Mouse (Mus musculus): ENCODE measurements around the gene Clcn1.

The Clcn1 gene

DNA sequence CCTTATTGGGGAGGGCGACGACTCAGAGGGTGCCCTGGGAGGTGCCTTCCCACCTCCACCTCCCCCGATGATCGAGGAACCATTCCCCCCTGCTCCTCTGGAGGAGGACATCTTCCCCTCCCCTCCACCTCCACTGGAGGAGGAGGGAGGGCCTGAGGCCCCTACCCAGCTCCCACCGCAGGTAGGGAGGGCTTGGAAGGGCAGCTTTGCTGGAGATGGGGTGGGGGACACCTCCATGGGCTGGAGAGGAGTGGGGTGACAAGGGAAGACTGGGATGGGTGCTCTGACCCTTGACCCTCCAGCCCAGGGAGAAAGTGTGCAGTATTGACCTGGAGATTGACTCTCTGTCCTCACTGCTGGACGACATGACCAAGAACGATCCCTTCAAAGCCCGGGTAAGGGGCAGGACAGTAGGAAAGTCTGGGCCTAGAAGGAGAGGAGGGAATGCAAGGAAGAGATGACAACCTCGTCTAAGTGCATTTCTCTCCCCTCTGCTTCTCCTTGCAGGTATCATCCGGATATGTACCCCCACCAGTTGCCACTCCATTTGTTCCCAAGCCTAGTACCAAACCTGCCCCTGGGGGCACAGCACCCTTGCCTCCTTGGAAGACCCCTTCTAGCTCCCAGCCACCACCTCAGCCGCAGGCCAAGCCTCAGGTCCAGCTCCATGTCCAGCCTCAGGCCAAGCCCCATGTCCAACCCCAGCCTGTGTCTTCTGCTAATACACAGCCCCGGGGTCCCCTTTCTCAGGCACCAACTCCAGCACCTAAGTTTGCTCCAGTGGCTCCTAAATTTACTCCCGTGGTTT, 64.7 kb downstream of the Clcn1 start:
- DNase-seq (ENCODE audit: low spot score), result no peak

DNA sequence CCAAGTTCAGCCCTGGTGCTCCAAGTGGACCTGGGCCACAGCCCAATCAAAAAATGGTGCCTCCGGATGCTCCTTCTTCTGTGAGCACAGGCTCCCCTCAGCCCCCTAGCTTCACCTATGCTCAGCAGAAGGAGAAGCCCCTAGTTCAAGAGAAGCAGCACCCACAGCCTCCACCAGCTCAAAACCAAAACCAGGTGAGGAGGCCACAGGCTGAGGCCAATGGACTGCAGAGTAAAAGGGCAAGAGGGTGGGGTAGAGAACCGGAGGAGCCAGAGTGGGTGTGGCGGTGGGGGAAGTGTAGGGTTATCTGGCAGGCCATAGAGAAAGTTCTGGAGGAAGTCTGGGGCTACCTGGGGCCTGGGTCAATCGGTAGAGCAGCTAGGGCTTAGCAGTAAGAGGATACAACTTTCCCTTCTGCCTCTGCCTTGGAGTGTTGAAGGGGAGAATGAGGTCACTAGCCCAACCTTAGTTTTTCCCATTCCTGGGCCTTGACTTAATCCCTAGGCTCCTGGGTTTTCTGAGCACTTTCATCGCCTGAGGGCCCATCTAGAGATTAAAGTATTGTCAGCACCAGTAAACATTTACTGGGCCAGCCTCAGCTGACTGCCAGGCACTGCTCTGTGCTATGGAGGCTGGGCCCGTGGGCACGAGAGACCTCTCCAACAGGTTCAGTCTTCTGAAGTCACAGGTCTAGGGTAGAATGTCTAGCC, 65.4 kb downstream of the Clcn1 start:
- DNase-seq (ENCODE audit: low spot score), result no peak

DNA sequence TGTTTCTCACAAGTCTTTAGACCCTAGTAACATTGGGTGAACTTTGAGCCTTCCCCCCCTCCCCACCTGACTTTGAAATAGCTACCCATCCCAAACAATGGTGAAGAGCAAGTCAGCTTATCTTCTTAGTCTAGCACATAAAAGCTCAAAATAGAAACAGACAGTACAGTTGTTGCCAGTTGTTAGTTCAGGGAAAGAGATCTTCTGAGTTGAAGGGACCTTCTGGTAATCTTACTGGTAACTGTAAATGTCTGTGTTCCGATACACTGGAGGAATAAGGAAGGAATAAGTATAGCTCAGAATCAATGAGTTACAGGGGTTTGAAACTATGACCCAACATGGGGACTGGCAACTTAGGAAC, 66.0 kb downstream of the Clcn1 start:
- DNase-seq (ENCODE audit: low spot score), result no peak

DNA sequence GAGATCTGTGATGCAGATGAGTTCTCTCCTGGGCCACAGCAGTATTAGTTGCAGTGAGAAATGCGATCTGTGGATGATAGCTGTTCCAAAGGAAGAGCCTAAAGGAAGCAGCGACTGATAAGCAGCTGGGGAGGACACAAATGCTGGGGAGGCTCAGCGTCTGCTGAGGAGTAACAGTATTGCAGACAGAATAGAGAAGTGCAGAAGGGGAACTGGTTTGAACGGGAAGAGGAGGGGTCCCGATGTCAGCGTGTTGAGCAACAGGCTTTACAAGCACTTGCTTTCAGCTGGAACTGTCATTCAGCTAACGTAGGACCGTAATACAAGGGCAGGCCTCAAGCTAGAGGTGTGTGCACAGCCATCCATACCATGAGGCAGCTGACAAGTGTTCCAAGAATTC, 66.7 kb downstream of the Clcn1 start:
- DNase-seq (ENCODE audit: low spot score), result no peak

DNA sequence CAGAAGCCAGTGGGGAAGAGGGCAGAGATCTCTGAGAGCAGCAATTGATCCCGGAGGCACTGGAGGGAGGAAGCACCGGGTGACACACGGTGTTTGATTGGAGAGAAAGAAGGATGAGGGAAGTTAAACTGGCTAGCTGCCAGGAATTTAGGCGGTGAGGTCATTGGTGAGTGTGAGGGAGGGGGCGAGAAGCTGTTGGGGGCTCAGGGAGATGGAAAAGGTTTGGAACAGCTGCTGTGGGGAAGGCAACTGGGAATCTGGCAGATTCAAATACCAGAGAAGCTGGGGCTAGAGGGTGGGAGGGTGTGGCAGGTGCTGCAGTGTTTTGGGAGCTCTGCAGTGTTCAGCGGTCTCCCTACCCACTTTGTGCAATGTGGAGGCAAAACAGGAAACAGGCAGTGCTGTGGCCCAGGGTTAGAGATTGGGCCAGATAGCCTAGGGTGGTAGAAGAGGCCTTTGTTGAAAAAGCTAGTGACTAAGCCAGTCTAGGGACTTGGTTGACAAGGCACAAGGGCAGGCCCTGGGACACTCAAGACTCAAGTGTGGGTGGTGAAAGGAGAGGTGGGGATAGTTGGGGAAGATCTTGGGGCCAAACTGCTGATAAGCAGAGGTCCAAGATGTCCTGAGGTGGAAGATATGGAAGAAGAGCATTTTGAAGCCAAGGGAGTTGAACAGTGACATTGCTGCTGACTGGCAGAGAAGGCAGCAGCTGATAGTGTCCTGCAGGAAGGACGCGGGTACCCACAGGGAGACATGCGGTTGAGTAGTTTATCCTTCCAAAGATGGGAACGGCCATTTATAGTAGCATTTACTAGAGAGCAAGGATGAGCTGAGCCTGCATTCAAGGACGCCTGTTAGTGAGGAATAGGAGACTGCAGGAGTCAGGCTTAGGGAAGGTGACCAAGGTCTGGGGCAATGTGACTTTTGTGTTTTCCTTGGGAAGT, 67.9 kb downstream of the Clcn1 start:
- peak; percentile 54 for DNase-seq (ENCODE audit: low spot score)

DNA sequence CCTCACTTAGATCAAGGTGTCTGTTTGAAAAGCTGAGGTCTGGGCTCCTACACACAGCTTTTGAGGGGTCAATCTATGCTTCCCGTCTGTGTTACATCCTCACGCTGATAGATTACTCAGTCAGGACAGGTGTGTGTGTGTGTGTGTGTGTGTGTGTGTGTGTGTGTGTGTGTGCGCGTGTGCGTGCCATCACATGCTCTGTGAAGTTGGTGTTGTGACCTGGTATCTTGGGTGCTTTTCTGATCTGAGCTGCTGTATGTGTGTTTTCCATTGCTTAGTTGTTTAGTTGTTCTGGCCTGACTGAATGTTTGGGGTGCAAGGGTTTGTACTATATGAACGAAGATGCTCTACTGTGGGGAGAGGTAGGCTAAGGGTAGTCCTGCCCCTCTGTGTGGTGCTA, 68.9 kb downstream of the Clcn1 start:
- DNase-seq (ENCODE audit: low spot score), result no peak

DNA sequence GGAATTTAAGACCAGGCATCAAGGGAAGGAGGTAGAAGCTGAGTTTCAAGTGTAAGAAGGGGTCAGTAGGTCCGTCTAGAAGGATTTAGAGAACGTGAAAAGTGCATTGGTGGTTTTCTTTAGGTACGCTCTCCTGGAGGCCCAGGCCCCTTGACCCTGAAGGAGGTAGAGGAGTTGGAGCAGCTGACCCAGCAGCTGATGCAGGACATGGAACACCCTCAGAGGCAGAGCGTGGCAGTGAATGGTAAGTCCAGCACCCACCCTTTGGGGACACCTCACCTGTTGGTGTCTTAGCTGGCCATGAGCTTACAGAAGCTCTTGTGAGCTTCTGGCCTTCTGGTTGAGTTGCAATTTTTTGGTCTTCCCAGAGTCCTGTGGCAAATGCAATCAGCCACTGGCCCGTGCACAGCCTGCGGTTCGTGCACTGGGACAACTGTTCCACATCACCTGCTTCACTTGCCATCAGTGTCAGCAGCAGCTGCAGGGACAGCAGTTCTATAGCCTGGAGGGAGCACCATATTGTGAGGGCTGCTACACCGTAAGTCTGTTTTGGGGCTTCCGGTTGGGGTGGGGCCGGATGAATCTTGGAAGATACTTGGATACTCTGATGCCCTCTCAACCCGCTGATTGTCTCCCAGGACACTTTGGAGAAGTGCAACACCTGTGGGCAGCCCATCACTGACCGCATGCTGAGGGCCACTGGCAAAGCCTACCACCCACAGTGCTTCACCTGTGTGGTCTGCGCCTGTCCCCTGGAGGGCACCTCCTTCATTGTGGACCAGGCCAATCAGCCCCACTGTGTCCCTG, 69.5 kb downstream of the Clcn1 start:
- DNase-seq (ENCODE audit: low spot score), result no peak

DNA sequence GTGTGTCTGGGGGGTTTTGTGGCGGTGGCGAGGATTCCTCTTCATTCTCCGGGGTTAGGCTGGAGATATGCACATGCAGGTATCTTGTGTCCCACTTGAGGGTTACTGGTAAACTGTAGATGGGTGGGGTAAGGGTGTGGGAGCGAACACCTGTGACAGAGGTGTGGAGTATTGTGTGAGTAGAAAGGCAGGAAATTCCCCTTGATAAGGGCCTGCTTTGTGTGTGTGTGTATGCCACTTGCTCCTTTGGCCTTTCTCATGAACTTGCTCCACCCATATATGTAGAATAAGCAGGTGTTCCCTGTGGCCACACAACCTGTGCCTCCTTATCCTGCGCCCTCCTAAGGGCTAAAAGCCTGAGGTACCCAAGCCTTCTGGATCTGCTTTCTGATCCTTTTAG, 70.4 kb downstream of the Clcn1 start:
- DNase-seq (ENCODE audit: low spot score), result no peak

DNA sequence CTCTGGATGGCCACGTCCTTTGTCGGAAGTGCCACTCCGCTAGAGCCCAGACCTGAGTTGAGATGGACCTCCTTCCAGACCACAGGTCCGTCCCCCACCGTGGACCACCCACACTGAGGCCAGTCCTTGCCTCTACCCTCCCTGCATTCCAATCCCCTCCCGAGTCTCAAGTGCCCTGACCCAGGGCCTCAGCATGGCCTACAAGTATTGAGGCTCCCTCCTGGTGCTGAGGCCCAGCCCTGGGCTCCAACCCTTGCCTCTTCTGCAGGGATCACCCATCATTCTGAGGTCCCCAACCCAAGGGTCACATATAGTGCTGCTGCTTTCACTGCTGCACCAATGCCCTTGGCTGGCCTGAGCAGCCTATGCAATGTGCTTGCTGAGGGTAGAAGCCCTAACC, 71.4 kb downstream of the Clcn1 start:
- no peak for DNase-seq (ENCODE audit: low spot score)

DNA sequence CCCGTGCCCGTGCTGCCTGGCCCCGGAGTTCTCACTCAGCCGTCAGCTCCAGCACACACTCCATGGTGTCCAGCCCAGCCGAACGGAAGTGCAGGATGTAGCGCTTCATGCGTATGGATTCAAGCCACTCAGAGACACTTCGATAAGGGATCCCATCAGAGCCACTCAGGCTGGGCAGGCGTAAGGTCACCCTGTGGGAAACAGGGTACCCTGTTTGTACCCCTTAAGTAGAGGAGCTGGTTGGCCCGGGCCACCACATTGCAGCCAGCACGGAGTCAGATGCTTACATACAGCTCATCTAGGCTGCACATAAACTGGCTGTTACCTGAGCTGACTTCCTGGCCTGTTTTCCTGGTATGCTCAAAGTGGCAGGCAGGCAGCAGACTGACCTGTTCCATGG, 72.4 kb downstream of the Clcn1 start:
- no peak for DNase-seq (ENCODE audit: low spot score)

DNA sequence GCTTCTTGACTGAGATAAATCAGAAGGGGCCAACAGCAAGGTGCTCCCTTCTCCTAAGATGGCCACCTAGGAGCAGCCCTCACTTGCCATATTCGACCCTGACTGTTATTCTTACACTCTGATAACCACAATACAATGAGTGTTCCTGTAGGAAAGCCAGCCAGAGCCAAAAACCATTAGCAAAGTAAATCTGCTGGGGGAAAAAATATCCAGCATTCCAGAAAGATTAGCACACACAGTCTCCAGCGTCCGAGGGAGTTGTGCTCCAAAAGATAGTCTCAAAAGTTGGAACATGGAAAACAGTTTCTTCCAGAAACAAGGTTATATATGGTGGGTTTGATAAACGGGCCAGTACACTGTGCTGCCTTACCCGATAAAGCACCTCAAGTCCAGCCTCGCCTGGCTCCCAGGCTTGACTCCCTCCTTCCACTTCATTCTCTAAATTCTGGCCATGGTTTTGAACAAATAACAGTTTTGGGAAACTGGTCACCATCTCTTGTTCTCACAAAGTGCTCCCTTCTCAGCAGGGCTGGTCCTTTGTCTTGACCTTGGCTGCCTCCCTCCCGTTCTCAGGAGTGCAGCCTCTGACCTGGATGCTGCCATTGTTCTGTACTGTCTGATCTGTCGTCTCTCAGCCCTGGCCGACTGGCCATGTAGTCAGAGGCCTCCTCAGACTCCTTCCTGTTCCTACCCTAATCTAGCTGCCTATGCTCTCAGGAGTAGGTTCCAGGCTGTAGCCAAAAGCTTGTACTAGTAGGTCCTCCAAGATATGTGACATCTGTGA, 73.1 kb downstream of the Clcn1 start:
- DNase-seq (ENCODE audit: low spot score), result no peak

DNA sequence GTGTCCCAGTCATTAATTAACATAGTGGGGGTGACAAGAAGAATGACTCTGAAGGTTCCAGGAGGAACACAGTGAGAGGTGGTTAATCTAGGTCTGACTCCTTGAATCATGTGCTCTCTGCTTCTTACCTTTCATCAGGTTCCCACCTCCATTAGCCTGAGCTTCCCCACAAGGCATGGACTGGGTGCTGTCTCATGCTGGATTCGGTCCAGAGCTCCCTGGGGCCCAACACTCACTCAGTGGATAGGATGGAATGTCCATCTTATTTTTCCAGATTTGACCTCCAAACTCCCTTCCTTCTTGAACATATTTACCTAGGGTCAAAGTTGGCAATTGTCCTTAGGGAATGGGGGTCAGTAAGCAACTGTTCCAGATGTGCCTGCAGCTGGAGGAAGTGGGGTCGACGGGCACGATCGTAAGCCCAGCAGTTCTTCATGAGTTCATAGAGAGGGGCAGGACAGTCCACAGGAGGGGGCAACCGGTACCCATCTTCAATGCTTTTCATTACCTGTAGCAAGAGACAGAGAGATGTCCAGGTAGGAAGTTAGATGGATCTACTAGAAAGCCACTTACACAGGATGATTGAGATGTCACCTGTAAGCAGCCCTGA, 73.9 kb downstream of the Clcn1 start:
- no peak for DNase-seq (ENCODE audit: low spot score)

DNA sequence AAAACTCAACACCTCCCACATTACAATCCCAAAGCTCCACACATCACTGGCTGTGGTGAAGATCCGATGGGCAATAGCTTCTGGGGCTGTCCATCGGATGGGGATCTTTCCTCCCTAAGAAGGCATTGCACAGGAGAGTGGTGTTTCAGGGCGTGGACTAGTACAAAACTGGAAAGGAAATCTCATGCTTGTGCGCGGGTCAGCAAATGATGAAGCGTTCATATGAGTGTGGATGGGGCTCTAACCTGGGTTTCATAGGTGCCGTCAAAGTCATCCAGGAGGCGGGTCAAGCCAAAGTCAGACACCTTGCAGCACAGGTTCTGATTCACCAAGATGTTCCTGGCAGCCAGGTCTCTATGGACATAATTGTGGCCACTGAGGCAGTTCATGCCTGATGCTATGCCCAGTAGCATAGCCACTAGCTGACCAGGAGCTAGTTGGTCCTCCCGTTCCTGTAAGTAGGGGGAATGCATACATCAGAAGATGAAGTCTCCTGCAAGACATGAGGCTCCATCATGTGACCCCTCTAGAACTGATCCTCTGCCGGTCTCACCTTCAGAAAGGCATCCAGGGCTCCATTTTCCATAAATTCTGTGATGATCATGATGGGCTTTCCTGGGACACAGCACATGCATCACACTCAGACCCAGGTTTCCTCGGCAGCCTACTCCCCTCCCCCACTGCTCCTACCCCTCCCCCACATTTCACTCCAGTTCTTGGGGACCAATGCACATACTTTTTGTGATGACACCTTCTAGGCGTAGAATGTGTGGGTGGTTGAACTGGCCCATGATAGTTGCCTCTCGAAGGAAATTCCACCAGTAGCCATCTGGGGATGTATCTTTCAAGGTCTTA, 74.8 kb downstream of the Clcn1 start:
- no peak for DNase-seq (ENCODE audit: low spot score)

DNA sequence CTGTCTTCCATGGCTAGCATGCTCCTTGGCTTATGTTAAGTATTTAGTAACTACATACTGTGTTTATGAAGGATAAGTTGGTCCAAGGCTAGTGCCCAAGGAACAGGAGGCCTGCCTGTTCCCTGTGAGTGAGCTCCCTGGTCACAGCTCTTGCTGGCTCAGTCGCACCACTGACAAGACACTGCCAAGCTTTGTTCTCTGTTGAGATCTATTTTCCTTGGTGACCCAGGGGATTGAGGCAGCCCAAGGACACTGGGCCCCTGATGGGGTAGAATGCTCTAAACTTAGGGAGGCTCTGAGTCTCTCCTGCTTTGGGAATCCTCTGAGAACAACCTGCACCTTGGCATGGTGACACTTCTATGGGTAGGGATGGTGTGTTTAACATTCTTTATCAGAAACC, 75.6 kb downstream of the Clcn1 start:
- no peak for DNase-seq (ENCODE audit: low spot score)

DNA sequence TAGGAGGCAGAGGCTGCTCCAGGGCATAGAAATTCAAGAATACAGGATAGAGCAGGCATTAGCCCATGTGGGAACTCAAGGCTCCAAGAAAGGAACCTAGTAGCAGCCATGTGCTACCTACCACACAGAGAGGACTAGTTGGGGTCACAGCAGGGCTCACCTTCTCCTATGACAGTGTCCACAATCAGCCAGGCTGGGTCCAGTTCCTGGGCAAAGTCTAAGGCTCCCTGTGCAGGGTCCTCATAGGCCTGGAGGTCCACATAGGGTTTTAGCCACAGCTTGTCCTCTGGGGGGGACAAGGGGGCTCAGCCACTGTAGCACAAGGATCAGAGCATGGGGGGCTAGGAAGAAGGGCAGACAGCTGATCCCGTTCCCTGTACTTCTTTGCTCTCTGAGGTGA, 76.0 kb downstream of the Clcn1 start:
- no peak for DNase-seq (ENCODE audit: low spot score)

DNA sequence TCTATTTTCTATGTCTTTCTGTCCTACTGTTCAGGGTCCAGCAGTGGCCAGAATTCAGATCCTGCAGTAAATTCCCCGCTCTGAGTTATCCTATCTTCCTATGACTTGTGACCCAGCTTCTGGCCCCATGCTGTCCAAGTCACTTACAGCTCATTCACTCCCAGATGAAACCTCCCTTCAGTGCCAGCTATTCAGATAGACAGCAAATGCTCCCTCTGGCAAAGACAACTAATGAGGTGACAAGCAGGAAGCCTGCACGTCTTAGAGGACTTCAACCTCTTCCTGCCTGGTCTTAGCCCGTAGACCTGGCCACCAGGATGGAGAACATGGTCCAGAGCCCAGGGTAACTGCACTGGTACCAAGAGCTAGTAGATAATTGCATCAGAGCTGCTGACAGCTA, 76.5 kb downstream of the Clcn1 start:
- no peak for DNase-seq (ENCODE audit: low spot score)

DNA sequence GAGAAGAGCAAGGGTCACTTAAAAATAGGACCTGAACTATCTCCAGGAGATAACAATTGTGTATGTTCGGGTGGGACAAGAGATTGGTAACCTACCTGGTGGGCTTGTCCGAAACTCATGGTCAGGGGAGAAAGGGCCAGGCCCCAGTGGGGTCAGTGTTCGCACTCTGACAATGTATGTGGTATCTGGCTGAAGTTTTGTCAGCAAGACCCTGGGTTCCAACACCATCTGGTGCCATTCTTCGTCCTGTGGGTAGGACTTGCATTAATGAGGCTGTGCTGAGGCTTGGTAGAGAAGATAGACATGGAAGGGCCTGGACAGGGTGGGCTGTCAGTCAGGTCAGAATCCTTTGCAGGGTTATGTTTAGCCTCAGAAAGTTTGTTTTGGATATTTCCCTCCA, 77.6 kb downstream of the Clcn1 start:
- DNase-seq (ENCODE audit: low spot score), result no peak

DNA sequence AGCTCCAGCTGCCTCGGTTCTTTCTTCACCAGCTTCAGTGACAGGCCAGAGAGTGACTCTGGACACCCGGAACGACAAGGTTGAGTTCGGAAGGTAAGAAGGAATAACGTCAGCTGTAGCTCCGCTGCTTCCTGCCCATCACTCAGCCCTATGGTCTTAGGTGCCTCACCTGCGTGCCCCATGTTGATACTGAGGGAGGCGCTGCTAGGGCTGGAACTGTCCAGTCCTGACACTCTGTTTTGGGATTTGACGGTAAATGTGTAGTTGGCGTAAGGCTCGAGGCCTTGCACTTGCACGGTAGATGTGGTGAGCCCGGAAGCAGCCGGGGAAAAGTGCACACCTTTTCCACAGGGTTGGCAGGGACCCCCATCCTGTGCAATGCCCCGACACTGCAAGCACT, 78.1 kb downstream of the Clcn1 start:
- DNase-seq (ENCODE audit: low spot score), result no peak

DNA sequence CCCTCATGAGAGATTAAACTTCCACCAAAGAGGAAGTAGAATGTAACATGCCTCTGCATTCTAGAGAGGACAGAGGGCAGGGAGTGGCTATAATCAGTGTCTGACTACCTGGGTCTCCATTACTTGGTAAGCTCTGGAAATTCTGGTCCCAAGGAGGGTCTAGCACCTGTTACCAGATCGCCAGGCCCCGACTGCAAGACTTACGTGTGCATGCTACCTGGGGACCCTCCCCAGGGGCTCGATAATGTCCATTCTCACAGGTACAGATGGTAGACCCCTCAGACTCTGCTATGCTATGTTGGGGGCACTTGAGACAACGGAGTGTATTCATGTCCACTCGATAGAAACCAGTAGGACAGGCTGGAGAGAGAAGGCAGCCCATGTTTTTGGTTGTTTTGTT, 78.7 kb downstream of the Clcn1 start:
- DNase-seq (ENCODE audit: low spot score), result no peak

Data from MN1 (cell line).